Comparison of ENCODE assay signal across 9 mouse cellular contexts in genomic region chr17:24672141-24672540, GRCm38 (mm10). TPM values are rescaled to one million over a fixed set of nuclear protein-coding genes. Genes with fewer than 3 reads are reported as not detected.
A peak's percentile ranks its signal among the peaks of the same experiment; 100 is the strongest.
DNase-seq lines count a peak whose midpoint lies in the region; ATAC-seq and TF ChIP-seq lines count a peak whose summit lies in the region.
"Had no signal": no experiment of that assay in that cellular context is flagged by ENCODE, and none has a peak within 500 bp of the region (broad histone marks: within the 10 kb centered on the region; RNA-seq: fewer than 3 reads in every experiment).

No protein-coding gene starts in this region.

- H3K27me3 ChIP-seq in midbrain, embryonic 11.5 days (ENCODE audit: control insufficient read depth, insufficient read depth, low read length): no peaks in the 10 kb centered on the region
- H3K27me3 ChIP-seq in midbrain, embryonic 10.5 days (ENCODE audit: low read depth, poor library complexity, severe bottlenecking): no peaks in the 10 kb centered on the region
- no peaks in the 10 kb centered on the region for H3K27me3 ChIP-seq in embryonic facial prominence, embryonic 15.5 days
- H3K27me3 ChIP-seq in intestine, postnatal 0 days (replicated peaks; ENCODE audit: control insufficient read depth, insufficient read depth, low read length): no peaks in the 10 kb centered on the region
- no peaks in the 10 kb centered on the region for H3K27me3 ChIP-seq in liver, postnatal 0 days (ENCODE audit: insufficient read depth, low read length)

- no peak for ATAC-seq in midbrain, embryonic 11.5 days (ENCODE audit: low FRiP score)
- no peak for ATAC-seq in embryonic facial prominence, embryonic 15.5 days (ENCODE audit: insufficient number of reproducible peaks, low FRiP score, low TSS enrichment, low read depth)
- ATAC-seq in intestine, postnatal 0 days: peak; percentile 49
- ATAC-seq in liver, postnatal 0 days: peak; percentile 40

- H3K4me1 ChIP-seq in midbrain, embryonic 11.5 days (ENCODE audit: control insufficient read depth, insufficient read depth, low read length): peaks cover 24% of the 10 kb centered on the region
- H3K4me1 ChIP-seq in midbrain, embryonic 10.5 days: peaks cover 34% of the 10 kb centered on the region
- H3K4me1 ChIP-seq in embryonic facial prominence, embryonic 15.5 days: peaks cover 38% of the 10 kb centered on the region
- peaks cover 16% of the 10 kb centered on the region for H3K4me1 ChIP-seq in intestine, postnatal 0 days (replicated peaks; ENCODE audit: control insufficient read depth, insufficient read depth, low read length)
- peaks cover 40% of the 10 kb centered on the region for H3K4me1 ChIP-seq in liver, postnatal 0 days (ENCODE audit: insufficient read depth)

- WGBS in midbrain, embryonic 11.5 days: 47% methylated on average over 5 of the region's 5 CpGs
- WGBS in midbrain, embryonic 10.5 days: 39% methylated on average over 5 of the region's 5 CpGs
- WGBS in embryonic facial prominence, embryonic 15.5 days: 15% methylated on average over 5 of the region's 5 CpGs
- WGBS in intestine, postnatal 0 days: 11% methylated on average over 5 of the region's 5 CpGs
- 10% methylated on average over 5 of the region's 5 CpGs for WGBS in liver, postnatal 0 days (ENCODE audit: insufficient replicate concordance)

- no peak overlapping the region for H3K4me3 ChIP-seq in midbrain, embryonic 11.5 days (ENCODE audit: low read depth, low read length)
- no peak overlapping the region for H3K4me3 ChIP-seq in midbrain, embryonic 10.5 days
- H3K4me3 ChIP-seq in embryonic facial prominence, embryonic 15.5 days (replicated peaks): no peak overlapping the region
- H3K4me3 ChIP-seq in intestine, postnatal 0 days (ENCODE audit: low read depth, low read length): peak overlapping the region; percentile 3; the same call in 1 of the 2 replicates
- no peak overlapping the region for H3K4me3 ChIP-seq in liver, postnatal 0 days (ENCODE audit: low read depth, low read length)

- DNase-seq in midbrain, embryonic 11.5 days (ENCODE audit: low spot score, missing footprints): no peak
- no peak for DNase-seq in midbrain, embryonic 10.5 days (ENCODE audit: low spot score)
- DNase-seq in liver, postnatal 0 days: peak; percentile 75
- DNase-seq in left cerebral cortex, postnatal 36 days (ENCODE audit: low spot score in 2 of 2): no peak
- no peak for DNase-seq in testis, postnatal 14 days (ENCODE audit: low spot score)
- no peak for DNase-seq in T-cell, adult 2 months (ENCODE audit: low spot score)

- peak overlapping the region; percentile 24; the same call in 1 of the 2 replicates for H3K9ac ChIP-seq in midbrain, embryonic 11.5 days (ENCODE audit: low read length)
- no peak overlapping the region for H3K9ac ChIP-seq in embryonic facial prominence, embryonic 15.5 days
- no peak overlapping the region for H3K9ac ChIP-seq in intestine, postnatal 0 days (ENCODE audit: low read depth, low read length)
- H3K9ac ChIP-seq in liver, postnatal 0 days (replicated peaks): no peak overlapping the region; the same call in 1 of the 2 replicates

- peaks cover 4% of the 10 kb centered on the region; the same call in 1 of the 2 replicates for H3K36me3 ChIP-seq in midbrain, embryonic 11.5 days (ENCODE audit: control insufficient read depth, insufficient read depth, low read length)
- H3K36me3 ChIP-seq in midbrain, embryonic 10.5 days: peaks cover 11% of the 10 kb centered on the region
- H3K36me3 ChIP-seq in embryonic facial prominence, embryonic 15.5 days: peaks cover 12% of the 10 kb centered on the region; the same call in 1 of the 2 replicates
- H3K36me3 ChIP-seq in intestine, postnatal 0 days (ENCODE audit: control insufficient read depth, insufficient read depth): peaks cover 16% of the 10 kb centered on the region; the same call in 1 of the 2 replicates
- peaks cover 7% of the 10 kb centered on the region for H3K36me3 ChIP-seq in liver, postnatal 0 days (replicated peaks; ENCODE audit: insufficient read depth, low read length)

- intact Hi-C loops in left cerebral cortex, postnatal 36 days (cut with DNase I): no loop called here

- no peak overlapping the region for H3K27ac ChIP-seq in midbrain, embryonic 11.5 days (ENCODE audit: low read depth, low read length)
- no peak overlapping the region for H3K27ac ChIP-seq in midbrain, embryonic 10.5 days (replicated peaks)
- peak overlapping the region; percentile 22; the same call in 1 of the 2 replicates for H3K27ac ChIP-seq in embryonic facial prominence, embryonic 15.5 days (replicated peaks)
- H3K27ac ChIP-seq in intestine, postnatal 0 days (ENCODE audit: low read depth, low read length): no peak overlapping the region; the same call in 1 of the 2 replicates
- peak overlapping the region; percentile 31; the same call in 1 of the 2 replicates for H3K27ac ChIP-seq in liver, postnatal 0 days (ENCODE audit: low read depth)

- no peak overlapping the region for H3K4me2 ChIP-seq in midbrain, embryonic 11.5 days
- H3K4me2 ChIP-seq in embryonic facial prominence, embryonic 15.5 days (replicated peaks): 0 out of 2 replicates have a peak overlapping the region, but pooled peaks have one; percentile 12
- H3K4me2 ChIP-seq in intestine, postnatal 0 days (replicated peaks; ENCODE audit: low read depth): peak overlapping the region; percentile 72
- H3K4me2 ChIP-seq in liver, postnatal 0 days (ENCODE audit: low read depth, low read length): peak overlapping the region; percentile 98

- no peak for TF ChIP-seq CTCF in intestine, postnatal 0 days (IDR thresholded peaks at IDR 0.05; ENCODE audit: low read depth)
- no peak for TF ChIP-seq CTCF in liver, postnatal 0 days (IDR thresholded peaks at IDR 0.05; ENCODE audit: low read depth)

- H3K9me3 ChIP-seq in midbrain, embryonic 11.5 days (ENCODE audit: control insufficient read depth, low read length): no peaks in the 10 kb centered on the region
- no peaks in the 10 kb centered on the region for H3K9me3 ChIP-seq in midbrain, embryonic 10.5 days (replicated peaks)
- no peaks in the 10 kb centered on the region for H3K9me3 ChIP-seq in embryonic facial prominence, embryonic 15.5 days (replicated peaks)
- no peaks in the 10 kb centered on the region for H3K9me3 ChIP-seq in intestine, postnatal 0 days (ENCODE audit: control insufficient read depth)
- no peaks in the 10 kb centered on the region for H3K9me3 ChIP-seq in liver, postnatal 0 days (ENCODE audit: low read length)

- no peak for TF ChIP-seq EP300 in liver, postnatal 0 days (IDR thresholded peaks at IDR 0.05; ENCODE audit: low read depth)

RNA-seq across cellular contexts. Expression of gene Zfp598, which starts 2.7 kb away (rescaled TPM):
- polyA plus RNA-seq in midbrain, embryonic 11.5 days (2014; fragmentation: Nextera tagmentation; extraction: Ambion mirVana): 23.5 and 24.9 TPM in 2 replicates
- 21.7 and 24.3 TPM in 2 replicates for polyA plus RNA-seq in midbrain, embryonic 10.5 days (2016; fragmentation: Nextera tagmentation; extraction: Ambion mirVana)
- 23.8 and 26.8 TPM in 2 replicates for polyA plus RNA-seq in embryonic facial prominence, embryonic 15.5 days (2015; fragmentation: Nextera tagmentation; extraction: Ambion mirVana)
- polyA plus RNA-seq in intestine, postnatal 0 days (2015; fragmentation: Nextera tagmentation; extraction: Ambion mirVana): 13.4 and 13.5 TPM in 2 replicates
- polyA plus RNA-seq in liver, postnatal 0 days (2015; fragmentation: Nextera tagmentation; extraction: Ambion mirVana): 7.2 and 7.6 TPM in 2 replicates
- total RNA-seq in left cerebral cortex, postnatal 36 days (2021): 10 to 100 TPM; 30.5 to 45.1 TPM

RNA-seq across cellular contexts. Expression of gene Npw, which starts 13.9 kb away (rescaled TPM):
- not detected in 2 replicates for polyA plus RNA-seq in midbrain, embryonic 11.5 days (2014; fragmentation: Nextera tagmentation; extraction: Ambion mirVana)
- not detected in 2 replicates for polyA plus RNA-seq in midbrain, embryonic 10.5 days (2016; fragmentation: Nextera tagmentation; extraction: Ambion mirVana)
- 0.36 and 0.56 TPM in 2 replicates for polyA plus RNA-seq in embryonic facial prominence, embryonic 15.5 days (2015; fragmentation: Nextera tagmentation; extraction: Ambion mirVana)
- 0.20 TPM in 1 of 2 replicates, not detected in the other for polyA plus RNA-seq in intestine, postnatal 0 days (2015; fragmentation: Nextera tagmentation; extraction: Ambion mirVana)
- polyA plus RNA-seq in liver, postnatal 0 days (2015; fragmentation: Nextera tagmentation; extraction: Ambion mirVana): not detected in 2 replicates
- 1 to 10 TPM; 1.1 to 1.3 TPM for total RNA-seq in left cerebral cortex, postnatal 36 days (2021)
- polyA plus RNA-seq: brain, embryonic 14.5 days had no signal

RNA-seq across cellular contexts. Expression of gene Syngr3, which starts 17.6 kb away (rescaled TPM):
- polyA plus RNA-seq in midbrain, embryonic 11.5 days (2014; fragmentation: Nextera tagmentation; extraction: Ambion mirVana): 12.7 and 13.4 TPM in 2 replicates
- polyA plus RNA-seq in midbrain, embryonic 10.5 days (2016; fragmentation: Nextera tagmentation; extraction: Ambion mirVana): 10.3 and 16.1 TPM in 2 replicates
- 2.0 and 2.9 TPM in 2 replicates for polyA plus RNA-seq in embryonic facial prominence, embryonic 15.5 days (2015; fragmentation: Nextera tagmentation; extraction: Ambion mirVana)
- 6.0 and 6.2 TPM in 2 replicates for polyA plus RNA-seq in intestine, postnatal 0 days (2015; fragmentation: Nextera tagmentation; extraction: Ambion mirVana)
- polyA plus RNA-seq in liver, postnatal 0 days (2015; fragmentation: Nextera tagmentation; extraction: Ambion mirVana): 0.11 TPM in 2 replicates
- 100 to 1,000 TPM; 179 to 200 TPM for total RNA-seq in left cerebral cortex, postnatal 36 days (2021)

RNA-seq across cellular contexts. Expression of gene Slc9a3r2, which starts 22.0 kb away (rescaled TPM):
- polyA plus RNA-seq in midbrain, embryonic 11.5 days (2014; fragmentation: Nextera tagmentation; extraction: Ambion mirVana): 36.1 and 36.4 TPM in 2 replicates
- 30.2 and 33.2 TPM in 2 replicates for polyA plus RNA-seq in midbrain, embryonic 10.5 days (2016; fragmentation: Nextera tagmentation; extraction: Ambion mirVana)
- polyA plus RNA-seq in embryonic facial prominence, embryonic 15.5 days (2015; fragmentation: Nextera tagmentation; extraction: Ambion mirVana): 64.4 and 65.9 TPM in 2 replicates
- polyA plus RNA-seq in intestine, postnatal 0 days (2015; fragmentation: Nextera tagmentation; extraction: Ambion mirVana): 26.5 and 30.1 TPM in 2 replicates
- polyA plus RNA-seq in liver, postnatal 0 days (2015; fragmentation: Nextera tagmentation; extraction: Ambion mirVana): 12.5 and 13.3 TPM in 2 replicates
- 10 to 100 TPM; 51.0 to 51.2 TPM for total RNA-seq in left cerebral cortex, postnatal 36 days (2021)

RNA-seq across cellular contexts. Expression of gene Gfer, which starts 23.8 kb away (rescaled TPM):
- 54.8 and 59.6 TPM in 2 replicates for polyA plus RNA-seq in midbrain, embryonic 11.5 days (2014; fragmentation: Nextera tagmentation; extraction: Ambion mirVana)
- 52.3 and 58.5 TPM in 2 replicates for polyA plus RNA-seq in midbrain, embryonic 10.5 days (2016; fragmentation: Nextera tagmentation; extraction: Ambion mirVana)
- 33.1 and 35.2 TPM in 2 replicates for polyA plus RNA-seq in embryonic facial prominence, embryonic 15.5 days (2015; fragmentation: Nextera tagmentation; extraction: Ambion mirVana)
- polyA plus RNA-seq in intestine, postnatal 0 days (2015; fragmentation: Nextera tagmentation; extraction: Ambion mirVana): 42.0 and 42.2 TPM in 2 replicates
- 46.5 and 50.7 TPM in 2 replicates for polyA plus RNA-seq in liver, postnatal 0 days (2015; fragmentation: Nextera tagmentation; extraction: Ambion mirVana)
- total RNA-seq in left cerebral cortex, postnatal 36 days (2021): 10 to 100 TPM; 18.2 TPM

Comparison
In these comparisons a context has a peak if more than half of its experiments do, and no peak if none do; other contexts are left out.
1. ATAC-seq: peak in intestine, postnatal 0 days (single experiment) and liver, postnatal 0 days (single experiment); none in midbrain, embryonic 11.5 days (single experiment) and embryonic facial prominence, embryonic 15.5 days (single experiment).
2. H3K27ac ChIP-seq: peak in embryonic facial prominence, embryonic 15.5 days (single experiment) and liver, postnatal 0 days (single experiment); none in midbrain, embryonic 11.5 days (single experiment), midbrain, embryonic 10.5 days (single experiment) and intestine, postnatal 0 days (single experiment).